Mouse (Mus musculus) CD4-positive naive resting alpha-beta T cell, adult 76 days (primary cell): ENCODE measurements around the gene Itln1. TPM values are rescaled to one million over a fixed set of nuclear protein-coding genes. Genes with fewer than 3 reads are reported as not detected.

Source experiments
- total RNA-seq: library from RNA; stranded (reverse); gene quantifications from one replicate; pipeline ENCODE4 v1.2.4, GENCODE M21; 2023

The Itln1 gene
- not detected for total RNA-seq

GRCm38 (mm10) chr1:171535194-171535593 is at the start of gene Itln1:
Gene Itln1 (minus strand): TSS chr1:171535294.

GRCm38 (mm10) chr1:171558898-171559297 is 23.8 kb upstream of the Itln1 start, which contains the start of gene Cd244a:
Gene Cd244a (plus strand): TSS chr1:171559193.

DNA sequence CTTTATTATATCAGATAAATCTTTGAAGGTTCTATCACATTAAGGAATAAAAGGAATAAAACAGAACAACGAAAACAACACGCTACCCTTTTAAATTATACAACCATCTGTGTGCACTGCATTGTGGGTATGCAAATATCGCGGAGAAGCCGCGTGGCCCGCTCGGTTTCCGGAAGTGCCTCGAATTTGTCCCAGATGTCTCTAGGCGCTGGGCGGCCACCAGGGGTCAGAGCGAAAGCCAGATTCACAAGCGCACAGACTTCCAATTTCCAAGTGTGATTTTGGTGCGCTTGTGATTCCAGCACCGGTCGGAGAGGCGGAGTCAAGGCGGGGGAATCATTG is 31.9 kb downstream of the Itln1 start, which contains the start of gene Alyref2:
TSS of gene Alyref2 (plus strand) at position 229 of the 342 bp plus-strand sequence.

Other genes starting within 250 kb of the Itln1 start
- 42.5 TPM for gene Usp21, start 247.3 kb downstream of the Itln1 start, total RNA-seq
- gene Ufc1, start 240.3 kb downstream of the Itln1 start, total RNA-seq: 53.9 TPM
- 30.6 TPM for gene Dedd, start 206.1 kb downstream of the Itln1 start, total RNA-seq
- gene Nit1, start 189.6 kb downstream of the Itln1 start, total RNA-seq: 16.8 TPM
- gene Pfdn2, start 189.6 kb downstream of the Itln1 start, total RNA-seq: 72.0 TPM
- 0.35 TPM for gene Klhdc9, start 174.5 kb downstream of the Itln1 start, total RNA-seq
- 0.29 TPM for gene Nectin4, start 165.2 kb downstream of the Itln1 start, total RNA-seq
- gene Arhgap30, start 146.3 kb downstream of the Itln1 start, total RNA-seq: 171 TPM
- gene Usf1, start 124.0 kb downstream of the Itln1 start, total RNA-seq: 80.1 TPM
- gene Tstd1, start 116.4 kb downstream of the Itln1 start, total RNA-seq: 5.9 TPM
- gene F11r, start 97.8 kb downstream of the Itln1 start, total RNA-seq: 3.1 TPM
- gene Alyref2, start 31.8 kb downstream of the Itln1 start, total RNA-seq: 5.9 TPM
- gene Cd244a, start 23.9 kb upstream of the Itln1 start, total RNA-seq: 4.4 TPM
- 92.9 TPM for gene Ly9, start 72.1 kb upstream of the Itln1 start, total RNA-seq
- gene Slamf7, start 117.7 kb upstream of the Itln1 start, total RNA-seq: 8.6 TPM
- gene Cd48, start 146.7 kb upstream of the Itln1 start, total RNA-seq: 70.4 TPM
- gene Slamf1, start 231.8 kb upstream of the Itln1 start, total RNA-seq: 29.2 TPM